Mouse (Mus musculus) brain, embryonic 14.5 days (tissue): ENCODE measurements around the gene Aqp5.

Experiments
- CTCF ChIP-seq: fragments of 200-500 bp; IDR thresholded peaks from 2 replicates; pipeline ENCODE4 v1.5.1; 2012; ENCODE audit warnings: inconsistent platforms, mild to moderate bottlenecking, moderate library complexity, borderline replicate concordance; ENCODE audit not compliant: insufficient read depth, insufficient read length; ENCODE audit errors: extremely low read depth
- POLR2A ChIP-seq: fragments of 200-500 bp; IDR thresholded peaks from 2 replicates; pipeline ENCODE4 v1.6.1; 2012; ENCODE audit warnings: mild to moderate bottlenecking, inconsistent platforms, borderline replicate concordance; ENCODE audit not compliant: poor library complexity, insufficient read depth, insufficient read length, severe bottlenecking; ENCODE audit errors: extremely low read depth

- no peak for TF ChIP-seq POLR2A
- no peak for TF ChIP-seq CTCF
Measured at GRCm38 (mm10) chr15:99567371-99567770, 23.2 kb upstream of the Aqp5 start.
